Mouse (Mus musculus) heart, embryonic 10.5 days (tissue): ENCODE results near the gene Scamp1. TPM values are rescaled to one million over a fixed set of nuclear protein-coding genes. Genes with fewer than 3 reads are reported as not detected.

Source experiments
- DNase-seq: peaks from one replicate; pipeline ENCODE4 v3.0.0-alpha.2; 2017; ENCODE audit warnings: low spot score
- H3K27ac ChIP-seq: fragments of 300-500 bp; sonication (generic); 2 replicates; pipeline ENCODE4 v1.5.1; 2016; ENCODE audit warnings: mild to moderate bottlenecking
- H3K27me3 ChIP-seq: fragments of 300-500 bp; sonication (generic); 2 replicates; pipeline ENCODE4 v1.6.1; 2016; ENCODE audit warnings: mild to moderate bottlenecking; ENCODE audit not compliant: poor library complexity, insufficient read depth, severe bottlenecking
- H3K36me3 ChIP-seq: fragments of 300-500 bp; sonication (generic); 2 replicates; pipeline ENCODE4 v1.6.1; 2016; ENCODE audit warnings: mild to moderate bottlenecking, moderate library complexity
- H3K4me1 ChIP-seq: fragments of 300-500 bp; sonication (generic); 2 replicates; pipeline ENCODE4 v1.6.1; 2016; ENCODE audit warnings: mild to moderate bottlenecking
- H3K4me3 ChIP-seq: fragments of 300-500 bp; sonication (generic); 2 replicates; pipeline ENCODE4 v1.5.1; 2016; ENCODE audit warnings: mild to moderate bottlenecking, moderate library complexity
- H3K9me3 ChIP-seq: fragments of 300-500 bp; sonication (generic); 2 replicates; pipeline ENCODE4 v1.6.1; 2016; ENCODE audit warnings: mild to moderate bottlenecking, moderate library complexity
- whole genome bisulfite sequencing: fragments of 180-500 bp; shearing (Covaris S2); methylation state at CpG from one replicate; pipeline ENCODE4 v1.1.7; 2016; 5-methylcytosine and 5-hydroxymethylcytosine counted together
- polyA plus RNA-seq: library from polyadenylated mRNA; unstranded; fragments of >200 nt; fragmentation: Nextera tagmentation; extraction: Ambion mirVana; gene quantifications from 2 replicates; pipeline ENCODE4 v1.2.1, GENCODE M21; 2016

Scamp1 gene
- polyA plus RNA-seq, 1 experiment from 2014 or later, result 26.9 TPM

DNA sequence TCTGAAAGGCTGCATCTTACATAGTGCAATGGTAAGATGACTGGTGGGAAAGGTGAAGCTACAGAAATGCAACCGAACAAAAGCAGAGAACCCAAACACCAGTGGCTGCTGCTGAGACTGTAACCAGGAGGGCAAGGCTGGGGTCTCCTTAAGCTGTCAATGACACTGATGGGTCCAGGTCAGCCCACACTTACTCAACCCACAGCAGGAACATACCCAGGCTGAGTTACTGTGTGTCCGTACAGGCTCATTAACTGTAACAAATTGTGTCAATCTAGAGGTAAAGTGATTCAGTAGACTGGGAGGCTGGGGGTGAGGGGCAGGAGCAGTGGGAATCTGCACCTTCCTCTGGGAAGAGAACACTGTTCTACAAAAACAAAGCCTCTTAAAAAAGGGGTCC is 42.8 kb downstream of the Scamp1 start:
- Histone ChIP-seq H3K27ac (no peak overlapping the region), H3K4me1 (peaks cover 13% of the 10 kb centered on the region), H3K36me3 (no peaks in the 10 kb centered on the region), H3K4me3 (no peak overlapping the region), H3K9me3 (no peaks in the 10 kb centered on the region), H3K27me3 (no peaks in the 10 kb centered on the region)
- WGBS, result 75% methylated on average over 2 of the region's 2 CpGs
- no peak for DNase-seq

DNA sequence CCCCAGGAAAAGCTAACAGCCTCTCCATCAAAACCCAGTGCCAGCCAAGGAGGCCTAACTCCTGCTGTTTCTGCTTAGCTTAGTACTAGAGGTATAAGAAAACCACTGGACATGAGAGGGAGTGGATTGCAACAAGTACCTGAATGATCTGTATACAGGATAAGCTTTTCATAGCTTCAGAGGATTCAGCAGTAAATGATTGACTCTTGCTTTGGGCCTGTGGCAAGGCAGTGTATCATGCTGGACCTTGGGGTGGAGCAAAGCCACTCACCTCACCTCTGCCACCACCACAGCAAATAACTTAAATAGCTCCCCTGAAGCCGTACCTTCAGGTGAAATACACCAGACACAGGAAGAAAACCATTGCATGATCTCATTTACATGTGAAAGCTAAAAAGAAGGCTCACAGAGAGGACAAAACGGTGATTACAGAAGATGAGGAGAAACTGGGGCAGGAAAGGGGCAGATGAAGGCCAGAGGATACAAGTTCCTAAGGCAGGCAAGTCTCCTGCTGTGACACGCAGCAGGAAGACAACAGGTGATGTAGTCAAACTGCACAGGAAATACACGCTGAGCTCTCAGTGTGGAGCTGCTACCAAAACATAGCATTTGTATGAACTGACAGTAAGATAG is 43.6 kb downstream of the Scamp1 start:
- DNase-seq, result no peak
- WGBS, result 60% methylated on average over 4 of the region's 4 CpGs
- H3K4me1 ChIP-seq, result peaks cover 8% of the 10 kb centered on the region
- no peaks in the 10 kb centered on the region for H3K36me3 ChIP-seq
- H3K4me3 ChIP-seq, result no peak overlapping the region
- H3K9me3 ChIP-seq, result no peaks in the 10 kb centered on the region
- H3K27ac ChIP-seq, result no peak overlapping the region
- H3K27me3 ChIP-seq, result no peaks in the 10 kb centered on the region

DNA sequence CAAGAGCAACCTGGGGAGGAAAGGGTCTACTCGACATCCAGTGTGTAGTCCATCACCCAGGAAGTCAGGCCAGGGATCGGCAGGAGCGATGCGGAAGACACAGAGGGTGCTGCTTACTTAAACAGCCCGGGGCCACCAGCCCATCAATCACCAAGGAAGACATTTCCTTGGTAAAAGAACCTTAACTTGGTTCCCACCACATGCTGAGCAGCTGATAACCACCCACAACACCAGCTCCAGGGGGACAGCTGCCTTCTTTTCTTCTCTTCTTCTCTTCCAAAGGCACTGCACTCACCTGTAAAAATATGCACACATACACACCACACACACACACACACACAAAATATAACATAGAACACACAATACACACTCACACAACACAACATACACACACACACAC is 44.8 kb downstream of the Scamp1 start:
- WGBS, result 20% methylated on average over 5 of the region's 5 CpGs

DNA sequence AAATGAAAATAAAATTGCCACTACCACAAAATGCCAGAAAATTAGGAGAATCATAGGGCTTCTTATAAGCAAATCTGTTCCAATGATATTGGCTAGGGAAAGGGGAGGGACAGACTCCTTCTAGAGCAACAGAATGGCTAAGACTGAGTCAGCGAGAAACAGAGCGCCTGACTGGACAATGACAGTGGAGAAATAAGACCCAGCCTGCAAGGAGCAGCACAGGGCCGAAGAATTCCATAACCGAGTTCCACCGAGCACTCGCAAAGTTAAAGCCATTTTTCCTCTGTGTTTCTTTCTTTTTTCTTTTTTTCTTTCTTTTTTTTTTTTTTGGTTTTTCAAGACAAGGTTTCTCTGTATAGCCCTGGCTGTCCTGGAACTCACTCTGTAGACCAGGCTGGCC is 45.5 kb downstream of the Scamp1 start:
- no peak for DNase-seq
- 80% methylated on average over 6 of the region's 6 CpGs for WGBS
- Histone ChIP-seq H3K4me3 (no peak overlapping the region), H3K27me3 (no peaks in the 10 kb centered on the region), H3K4me1 (peaks cover 6% of the 10 kb centered on the region), H3K27ac (no peak overlapping the region), H3K36me3 (no peaks in the 10 kb centered on the region), H3K9me3 (no peaks in the 10 kb centered on the region)

More for the DNA sequence above, 44.8 kb downstream of the Scamp1 start:
- Histone ChIP-seq H3K4me3 (no peak overlapping the region), H3K27ac (no peak overlapping the region), H3K27me3 (no peaks in the 10 kb centered on the region), H3K4me1 (peaks cover 6% of the 10 kb centered on the region), H3K9me3 (no peaks in the 10 kb centered on the region), H3K36me3 (no peaks in the 10 kb centered on the region)
- no peak for DNase-seq

DNA sequence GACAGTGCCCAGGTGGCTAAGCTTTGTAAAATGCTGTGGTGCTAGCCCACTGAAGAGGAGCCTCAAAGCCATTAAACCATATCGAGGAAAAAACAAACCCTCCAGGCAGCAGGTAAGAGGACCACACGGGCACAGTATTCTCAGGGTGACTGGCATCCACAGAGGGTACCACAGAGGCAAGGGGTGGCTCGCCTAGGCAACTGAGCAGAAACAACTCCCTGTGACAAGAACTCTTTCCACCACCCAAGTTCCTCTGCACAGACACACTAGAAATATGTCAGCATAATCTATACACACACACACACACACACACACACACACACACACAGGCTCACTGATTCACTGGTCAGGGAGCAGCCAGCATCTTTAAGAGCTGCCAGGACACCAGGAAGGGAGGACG is 46.2 kb downstream of the Scamp1 start:
- Histone ChIP-seq H3K4me3 (no peak overlapping the region), H3K9me3 (no peaks in the 10 kb centered on the region), H3K4me1 (peaks cover 6% of the 10 kb centered on the region), H3K27ac (no peak overlapping the region), H3K27me3 (no peaks in the 10 kb centered on the region), H3K36me3 (no peaks in the 10 kb centered on the region)
- WGBS, result 45% methylated on average over 4 of the region's 4 CpGs
- DNase-seq, result no peak

DNA sequence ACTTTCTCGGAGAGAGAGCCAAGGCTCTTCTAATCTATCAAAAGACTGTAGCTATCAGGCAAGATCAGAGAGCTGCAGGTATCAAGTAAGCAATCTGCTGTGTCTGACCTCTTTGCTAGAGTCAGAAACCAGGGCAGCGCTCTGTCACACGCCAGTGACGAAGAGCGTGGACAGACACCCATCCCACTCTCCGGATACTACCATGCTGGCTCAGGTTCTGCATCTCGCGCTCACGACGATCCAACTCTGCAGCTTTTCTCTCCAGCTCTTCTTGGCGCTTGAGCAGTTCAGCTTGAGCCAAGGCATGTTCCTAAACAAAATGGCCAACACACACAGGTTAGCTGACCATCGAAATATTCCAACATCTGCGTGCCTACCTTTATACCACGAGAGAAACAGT is 53.8 kb downstream of the Scamp1 start:
- Histone ChIP-seq H3K27me3 (no peaks in the 10 kb centered on the region), H3K36me3 (peaks cover 6% of the 10 kb centered on the region; the same call in 1 of the 2 replicates), H3K4me3 (no peak overlapping the region), H3K4me1 (no peaks in the 10 kb centered on the region), H3K9me3 (no peaks in the 10 kb centered on the region), H3K27ac (no peak overlapping the region)
- 82% methylated on average over 14 of the region's 14 CpGs for WGBS
- DNase-seq, result no peak

DNA sequence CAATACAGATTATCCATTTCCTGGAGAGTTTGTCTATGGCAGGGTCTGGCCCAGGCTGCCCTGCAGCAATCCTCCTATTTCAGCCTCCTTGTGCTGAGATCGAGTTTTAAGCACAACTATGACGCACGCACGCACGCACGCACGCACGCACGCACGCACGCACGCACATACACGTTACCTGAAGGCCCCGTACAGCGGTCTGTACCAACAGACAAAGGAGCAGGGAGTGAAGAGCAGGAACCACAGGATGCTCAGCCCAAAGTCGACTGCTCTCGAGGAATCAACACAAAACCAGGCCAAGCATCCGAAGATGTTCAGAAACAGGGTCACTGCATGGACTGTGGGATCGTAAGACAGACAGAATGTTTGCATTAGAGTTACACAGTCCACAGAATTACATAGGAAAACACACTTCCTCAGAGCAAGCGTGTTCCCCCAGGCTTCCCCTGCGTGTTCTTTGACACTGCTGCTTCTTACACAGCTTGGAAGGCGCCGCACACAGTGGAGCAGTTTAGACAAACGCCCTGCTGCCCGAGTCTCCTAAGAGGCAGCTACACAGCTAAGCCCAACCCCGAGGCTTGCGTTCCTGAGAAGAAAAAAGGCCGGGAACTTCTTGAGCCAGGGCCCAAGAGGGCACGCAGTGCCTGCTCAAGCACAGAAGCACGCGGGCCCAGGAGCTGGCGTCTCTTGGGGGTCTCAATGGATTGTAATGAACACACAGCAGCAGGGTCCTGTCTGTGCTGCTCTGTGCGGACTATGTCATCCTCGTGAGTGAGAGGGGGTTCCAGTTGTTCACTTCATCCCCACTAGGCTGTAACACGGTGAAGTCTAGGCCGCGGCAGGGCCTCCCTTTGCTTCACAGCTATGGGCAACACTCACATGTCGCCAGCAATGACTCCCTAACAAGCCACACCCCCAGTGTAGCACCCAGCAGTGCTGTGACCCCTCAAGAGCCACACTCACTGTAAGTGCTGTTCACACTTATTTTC is 60.6 kb downstream of the Scamp1 start:
- H3K27ac ChIP-seq, result no peak overlapping the region
- no peaks in the 10 kb centered on the region for H3K9me3 ChIP-seq
- no peaks in the 10 kb centered on the region for H3K4me1 ChIP-seq
- no peaks in the 10 kb centered on the region for H3K27me3 ChIP-seq
- no peak overlapping the region for H3K4me3 ChIP-seq
- no peak for DNase-seq
- H3K36me3 ChIP-seq, result peaks cover 19% of the 10 kb centered on the region
- WGBS, result 93% methylated on average over 38 of the region's 38 CpGs

DNA sequence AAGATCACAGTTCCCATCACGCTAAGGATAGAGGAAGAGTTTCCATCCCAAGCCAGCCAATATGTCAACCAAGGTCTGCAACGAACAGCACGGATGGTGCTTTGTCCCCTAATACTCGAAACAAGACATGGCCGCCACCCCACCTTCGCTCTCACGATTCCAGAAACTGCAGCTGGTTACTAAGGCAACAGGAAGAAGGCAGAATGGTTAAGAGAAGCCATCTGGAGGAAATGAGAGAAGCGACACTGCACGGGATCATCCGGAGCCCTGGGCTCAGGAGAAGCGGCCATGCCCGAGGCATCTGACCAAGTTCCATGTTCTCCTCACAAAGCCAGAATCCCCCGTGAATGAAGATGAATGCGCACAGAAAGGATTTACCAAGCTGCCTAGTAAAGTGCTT is 62.0 kb downstream of the Scamp1 start:
- Histone ChIP-seq H3K4me1 (no peaks in the 10 kb centered on the region), H3K9me3 (no peaks in the 10 kb centered on the region), H3K27me3 (no peaks in the 10 kb centered on the region), H3K36me3 (peaks cover 19% of the 10 kb centered on the region), H3K4me3 (no peak overlapping the region), H3K27ac (no peak overlapping the region)
- WGBS, result 83% methylated on average over 14 of the region's 14 CpGs
- DNase-seq, result no peak

DNA sequence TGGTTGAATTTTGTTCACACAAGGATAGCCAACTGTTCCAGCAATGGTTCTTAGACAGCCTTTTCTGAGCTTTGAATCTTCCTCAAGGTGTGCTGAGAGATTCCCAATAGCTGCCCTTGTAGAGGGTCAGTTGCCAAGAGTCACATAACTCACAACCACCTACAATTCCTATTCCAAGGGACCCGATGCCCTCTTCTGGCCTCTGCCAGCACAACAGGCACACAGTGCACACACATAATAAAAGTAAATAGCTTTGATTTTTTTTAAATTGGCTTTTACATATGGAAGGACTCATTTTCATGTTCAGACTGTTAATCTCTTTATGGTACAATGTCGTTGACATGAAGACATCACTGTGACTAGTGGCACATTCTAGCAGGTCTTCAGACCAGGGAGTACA is 72.9 kb downstream of the Scamp1 start:
- 78% methylated on average over 2 of the region's 2 CpGs for WGBS
- Histone ChIP-seq H3K9me3 (no peaks in the 10 kb centered on the region), H3K4me3 (no peak overlapping the region), H3K27me3 (no peaks in the 10 kb centered on the region), H3K4me1 (no peaks in the 10 kb centered on the region), H3K36me3 (peaks cover 21% of the 10 kb centered on the region), H3K27ac (no peak overlapping the region)
- no peak for DNase-seq

DNA sequence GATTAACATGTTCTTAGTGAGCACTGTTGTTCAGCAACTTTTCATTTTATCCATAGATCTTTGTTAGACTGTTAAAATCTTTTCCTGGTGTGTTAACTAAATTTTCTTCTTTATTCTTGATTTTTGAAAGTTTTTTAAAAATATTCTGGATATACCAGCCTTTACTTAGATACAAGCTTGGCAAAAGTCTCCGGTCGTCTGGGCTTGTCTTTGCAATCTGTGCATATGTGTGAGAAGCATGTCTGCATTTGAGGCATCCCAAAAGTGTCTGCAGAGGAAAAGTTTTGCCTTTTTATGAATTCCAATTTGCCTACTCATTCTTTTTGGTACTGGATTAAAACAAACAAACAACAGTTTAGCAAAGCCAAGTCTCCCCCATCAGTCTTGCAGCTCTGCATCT is 73.5 kb downstream of the Scamp1 start:
- Histone ChIP-seq H3K9me3 (no peaks in the 10 kb centered on the region), H3K4me3 (no peak overlapping the region), H3K4me1 (no peaks in the 10 kb centered on the region), H3K27ac (no peak overlapping the region), H3K27me3 (no peaks in the 10 kb centered on the region), H3K36me3 (peaks cover 22% of the 10 kb centered on the region)
- WGBS, result 94% methylated on average over 2 of the region's 2 CpGs
- DNase-seq, result no peak

DNA sequence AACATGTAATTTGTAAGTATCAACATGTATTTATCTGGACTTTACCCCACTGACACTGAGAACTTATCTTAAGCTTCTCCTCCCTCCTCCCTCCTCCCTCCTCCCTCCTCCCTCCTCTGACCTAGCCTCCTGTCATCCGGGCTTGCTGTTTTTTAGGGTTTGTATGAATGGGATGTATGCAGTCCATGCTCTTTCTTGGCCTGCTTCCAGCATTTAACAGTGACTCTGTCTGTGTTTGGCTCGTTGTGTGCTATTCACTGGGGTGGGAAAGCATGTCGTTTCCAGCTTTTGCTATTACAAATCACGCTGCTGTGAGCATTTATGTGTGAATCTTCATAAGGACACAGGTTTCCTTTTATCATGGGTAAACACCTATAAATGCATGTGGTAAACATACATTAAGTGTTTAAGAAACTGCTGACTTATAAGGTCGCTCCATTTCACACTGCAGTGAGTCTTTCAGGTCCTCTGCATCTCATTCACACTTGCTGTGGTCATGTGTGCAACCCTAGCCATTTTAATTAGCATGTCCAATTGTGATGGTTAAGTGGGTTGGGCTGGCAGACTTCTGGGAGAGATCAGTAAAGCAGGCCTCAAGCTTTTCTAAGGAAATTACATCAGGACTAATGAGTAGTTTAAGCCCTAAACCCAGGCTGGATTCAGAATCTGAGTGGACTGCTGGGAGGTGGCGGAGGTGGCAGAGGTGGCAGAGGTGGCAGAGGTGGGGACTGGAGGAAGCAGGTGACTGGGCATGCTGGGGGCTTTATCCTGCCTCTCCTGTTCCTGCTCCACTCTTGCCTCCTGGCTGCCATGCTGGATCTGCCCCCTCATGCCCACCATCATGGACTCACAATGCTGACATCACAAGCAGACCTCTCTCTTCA is 74.2 kb downstream of the Scamp1 start:
- peaks cover 22% of the 10 kb centered on the region for H3K36me3 ChIP-seq
- no peaks in the 10 kb centered on the region for H3K27me3 ChIP-seq
- no peaks in the 10 kb centered on the region for H3K4me1 ChIP-seq
- H3K27ac ChIP-seq, result no peak overlapping the region
- no peak for DNase-seq
- no peaks in the 10 kb centered on the region for H3K9me3 ChIP-seq
- no peak overlapping the region for H3K4me3 ChIP-seq
- WGBS, result 71% methylated on average over 5 of the region's 6 CpGs

DNA sequence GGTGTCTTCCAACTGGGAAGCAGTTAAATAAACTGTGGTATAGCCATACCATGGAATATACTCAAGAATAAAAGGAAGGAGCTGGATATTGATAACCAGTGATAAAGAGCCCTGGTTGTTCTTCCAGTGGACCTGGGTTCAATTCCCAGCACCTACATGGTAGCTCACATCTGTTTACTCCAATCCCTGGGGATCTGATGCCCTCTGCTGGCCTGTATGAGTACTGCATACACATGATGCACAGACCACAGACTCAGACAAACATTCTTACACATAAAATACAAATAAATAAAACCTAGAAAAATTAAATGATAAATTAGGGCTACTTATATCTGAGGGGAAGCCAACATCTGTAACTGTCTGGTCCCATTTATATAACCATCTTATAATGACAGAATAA is 76.8 kb downstream of the Scamp1 start:
- peaks cover 21% of the 10 kb centered on the region for H3K36me3 ChIP-seq
- H3K4me1 ChIP-seq, result no peaks in the 10 kb centered on the region
- H3K9me3 ChIP-seq, result no peaks in the 10 kb centered on the region
- DNase-seq, result no peak
- H3K27ac ChIP-seq, result no peak overlapping the region
- no peaks in the 10 kb centered on the region for H3K27me3 ChIP-seq
- H3K4me3 ChIP-seq, result no peak overlapping the region

DNA sequence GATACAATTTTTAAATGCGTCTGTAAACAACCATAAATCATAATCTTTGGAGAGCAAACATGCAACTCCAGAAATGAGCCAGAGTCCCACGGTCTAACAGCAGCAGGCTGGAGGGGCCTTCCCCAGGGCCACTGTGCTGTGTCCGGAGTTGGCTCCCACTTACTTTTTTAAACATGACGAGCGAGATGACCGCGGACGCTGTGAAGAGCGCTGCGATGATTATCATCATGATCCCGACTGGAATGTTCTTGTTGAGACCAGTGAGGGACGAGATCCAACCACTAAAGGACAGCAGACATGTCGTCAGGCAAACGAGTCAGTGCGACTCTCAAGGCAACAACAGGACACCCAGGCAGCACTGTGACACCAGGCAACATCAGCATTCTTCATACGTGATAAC is 77.7 kb downstream of the Scamp1 start:
- Histone ChIP-seq H3K27me3 (no peaks in the 10 kb centered on the region), H3K9me3 (no peaks in the 10 kb centered on the region), H3K4me1 (no peaks in the 10 kb centered on the region), H3K4me3 (no peak overlapping the region), H3K27ac (no peak overlapping the region), H3K36me3 (peaks cover 21% of the 10 kb centered on the region)
- DNase-seq, result no peak
- 92% methylated on average over 16 of the region's 16 CpGs for WGBS
